Mouse (Mus musculus): ENCODE results near the gene Map2k6. TPM values are rescaled to one million over a fixed set of nuclear protein-coding genes. Genes with fewer than 3 reads are reported as not detected.

The Map2k6 gene
- polyA plus RNA-seq, 1 experiment, result 2.9 TPM

DNA sequence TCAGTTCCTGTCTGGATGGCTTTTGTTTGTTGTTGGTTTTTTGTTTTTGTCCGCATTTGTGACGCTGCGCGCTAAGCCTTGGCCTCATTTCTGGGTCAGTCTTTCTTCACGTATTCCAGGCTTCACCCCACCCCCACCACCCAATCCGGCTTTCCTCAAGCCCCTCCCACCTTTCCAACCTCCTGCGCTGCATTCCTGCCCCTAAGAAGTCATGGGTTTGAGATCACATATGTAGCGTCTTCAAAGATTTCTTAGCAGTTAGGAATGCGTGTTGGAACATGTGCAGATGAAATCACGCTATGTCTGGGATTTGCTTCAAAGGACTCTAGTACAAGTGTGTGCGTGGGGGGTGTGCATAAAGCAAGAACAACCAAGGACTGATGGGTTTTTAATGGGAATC lies 50.3 kb downstream of the Map2k6 start:
- TF ChIP-seq POLR2AphosphoS2 (IDR thresholded peaks at IDR 0.05; ENCODE audit: insufficient read length, low read depth), result no peak
- TF ChIP-seq TCF3 (IDR thresholded peaks at IDR 0.05; ENCODE audit: insufficient read length, low read depth), result no peak
- no peak for TF ChIP-seq TCF12 (IDR thresholded peaks at IDR 0.05; ENCODE audit: insufficient read depth, poor library complexity, severe bottlenecking)
- TF ChIP-seq REST (IDR thresholded peaks at IDR 0.05; ENCODE audit: insufficient read depth, insufficient read length), result no peak
- no peak for TF ChIP-seq CEBPB (IDR thresholded peaks at IDR 0.05; ENCODE audit: insufficient read depth, poor library complexity, severe bottlenecking)
- no peak for TF ChIP-seq E2F4 (IDR thresholded peaks at IDR 0.05; ENCODE audit: insufficient read depth)
- no peak for TF ChIP-seq MYOD1 (IDR thresholded peaks at IDR 0.05; ENCODE audit: control insufficient read depth in 1 of 3, insufficient read length in 2 of 3, low read depth in 2 of 3)
- no peak for TF ChIP-seq MAX (IDR thresholded peaks at IDR 0.05; ENCODE audit: low read depth)
- no peak for TF ChIP-seq POLR2A (IDR thresholded peaks at IDR 0.05; ENCODE audit: insufficient read length, low read depth)
- no peak for TF ChIP-seq MYOG (IDR thresholded peaks at IDR 0.05; ENCODE audit: control insufficient read depth in 1 of 3, insufficient read depth in 1 of 3, insufficient read length in 2 of 3, low read depth in 2 of 3)
- TF ChIP-seq USF1 (IDR thresholded peaks at IDR 0.05; ENCODE audit: low read depth), result no peak
- TF ChIP-seq SRF (IDR thresholded peaks at IDR 0.05; ENCODE audit: control insufficient read depth, insufficient read length, low read depth), result no peak
- Histone ChIP-seq H3K27me3 (ENCODE audit: control insufficient read depth, insufficient read depth, insufficient read length) (no peaks in the 10 kb centered on the region), H3K4me2 (ENCODE audit: low read depth) (no peak overlapping the region), H3K36me3 (ENCODE audit: control insufficient read depth, insufficient read depth) (no peaks in the 10 kb centered on the region), H3K4me3 (no peak overlapping the region), H3ac (ENCODE audit: control insufficient read depth, insufficient read length) (no peak overlapping the region), H3K79me2 (ENCODE audit: control insufficient read depth, insufficient read depth) (no peaks in the 10 kb centered on the region)

DNA sequence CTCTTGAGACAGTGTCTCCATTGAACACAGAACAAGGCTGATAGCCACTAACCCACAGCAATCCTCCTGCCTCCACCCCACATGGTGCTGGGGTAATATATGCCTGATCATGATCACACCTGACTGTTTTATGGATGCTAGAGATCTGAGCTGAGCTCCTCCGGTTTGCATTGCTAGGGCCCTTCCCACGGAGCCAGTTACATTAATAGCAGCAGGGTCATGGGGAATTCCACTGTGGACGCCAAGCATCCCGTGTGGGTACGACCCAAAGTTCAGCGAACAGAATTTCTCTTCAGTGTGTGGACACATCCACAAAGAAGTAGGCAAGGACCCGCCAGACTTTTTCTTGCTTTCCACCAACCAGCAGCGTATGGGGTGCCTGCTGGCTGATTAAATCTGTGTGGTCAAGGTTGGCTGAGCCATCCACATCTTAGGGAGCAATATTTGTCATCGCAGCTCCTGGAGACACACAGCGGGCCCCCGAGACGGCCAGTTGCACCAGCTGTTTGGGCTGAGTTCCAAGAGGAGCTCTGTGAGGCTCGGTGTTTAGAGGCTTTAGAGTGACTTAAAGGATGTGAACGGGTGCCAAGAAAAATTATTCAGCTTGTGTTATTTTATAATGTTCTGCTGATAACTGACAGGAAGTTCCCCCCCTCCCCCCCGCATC lies 51.3 kb downstream of the Map2k6 start:
- H3K36me3 ChIP-seq (ENCODE audit: control insufficient read depth, insufficient read depth), result no peaks in the 10 kb centered on the region
- H3K4me2 ChIP-seq (ENCODE audit: low read depth), result peak overlapping the region; percentile 50
- H3ac ChIP-seq (ENCODE audit: control insufficient read depth, insufficient read length), result no peak overlapping the region
- no peaks in the 10 kb centered on the region for H3K27me3 ChIP-seq (ENCODE audit: control insufficient read depth, insufficient read depth, insufficient read length)
- TF ChIP-seq TCF3 (IDR thresholded peaks at IDR 0.05; ENCODE audit: insufficient read length, low read depth), result no peak
- no peak for TF ChIP-seq MYOG (IDR thresholded peaks at IDR 0.05; ENCODE audit: control insufficient read depth in 1 of 3, insufficient read depth in 1 of 3, insufficient read length in 2 of 3, low read depth in 2 of 3)
- peak in 1 of 3 experiments; percentile 39 for TF ChIP-seq MYOD1 (IDR thresholded peaks at IDR 0.05; ENCODE audit: control insufficient read depth in 1 of 3, insufficient read length in 2 of 3, low read depth in 2 of 3)
- 0 out of 2 replicates have a peak, but pooled peaks have one; percentile 1 for TF ChIP-seq CEBPB (IDR thresholded peaks at IDR 0.05; ENCODE audit: insufficient read depth, poor library complexity, severe bottlenecking)
- TF ChIP-seq MAX (IDR thresholded peaks at IDR 0.05; ENCODE audit: low read depth), result no peak
- TF ChIP-seq USF1 (IDR thresholded peaks at IDR 0.05; ENCODE audit: low read depth), result no peak
- TF ChIP-seq E2F4 (IDR thresholded peaks at IDR 0.05; ENCODE audit: insufficient read depth), result no peak
- no peak for TF ChIP-seq TCF12 (IDR thresholded peaks at IDR 0.05; ENCODE audit: insufficient read depth, poor library complexity, severe bottlenecking)
- no peak for TF ChIP-seq POLR2A (IDR thresholded peaks at IDR 0.05; ENCODE audit: insufficient read length, low read depth)
- H3K4me3 ChIP-seq, result no peak overlapping the region
- H3K79me2 ChIP-seq (ENCODE audit: control insufficient read depth, insufficient read depth), result no peaks in the 10 kb centered on the region

DNA sequence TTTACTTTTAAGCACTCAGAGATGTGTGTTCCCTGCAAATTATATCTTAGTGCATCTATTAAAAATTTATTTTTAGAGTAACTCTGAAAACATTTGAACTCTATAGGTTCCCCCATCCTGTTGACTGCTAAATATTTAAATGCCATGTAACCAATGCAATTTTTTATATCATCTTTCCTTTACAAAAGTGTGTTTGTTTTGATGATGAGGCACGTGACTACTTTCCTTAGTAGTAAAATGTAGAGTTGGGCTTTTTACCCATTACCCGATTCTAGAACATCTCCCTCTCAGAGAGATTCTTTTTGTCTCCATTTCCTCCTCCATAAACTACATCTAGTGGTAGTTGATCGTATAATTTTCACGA lies 51.8 kb downstream of the Map2k6 start:
- Histone ChIP-seq H3K36me3 (ENCODE audit: control insufficient read depth, insufficient read depth) (no peaks in the 10 kb centered on the region), H3ac (ENCODE audit: control insufficient read depth, insufficient read length) (no peak overlapping the region), H3K4me3 (no peak overlapping the region), H3K4me2 (ENCODE audit: low read depth) (peak overlapping the region; percentile 50), H3K79me2 (ENCODE audit: control insufficient read depth, insufficient read depth) (no peaks in the 10 kb centered on the region), H3K27me3 (ENCODE audit: control insufficient read depth, insufficient read depth, insufficient read length) (no peaks in the 10 kb centered on the region)
- TF ChIP-seq REST (IDR thresholded peaks at IDR 0.05; ENCODE audit: insufficient read depth, insufficient read length) (no peak), SRF (IDR thresholded peaks at IDR 0.05; ENCODE audit: control insufficient read depth, insufficient read length, low read depth) (no peak)

DNA sequence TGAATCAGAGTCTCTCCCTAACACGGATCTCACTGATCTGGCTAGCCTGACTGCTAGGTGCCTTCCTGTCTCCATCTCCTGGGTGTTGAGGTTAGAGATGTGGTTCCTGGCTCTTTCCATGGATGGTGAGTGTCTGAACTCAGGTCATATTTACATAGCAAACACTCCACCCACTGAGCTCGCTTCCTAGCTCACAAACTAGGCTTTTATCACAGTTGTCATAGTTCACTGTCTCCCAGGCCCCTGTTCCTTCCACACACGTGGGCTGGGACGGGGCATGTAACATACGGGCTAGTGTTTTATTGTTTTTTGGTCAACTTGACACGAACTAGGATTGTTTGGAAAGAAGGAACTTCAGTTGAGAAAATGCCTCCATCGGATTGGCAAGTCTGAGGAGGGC lies 52.7 kb downstream of the Map2k6 start:
- no peak overlapping the region for H3K4me3 ChIP-seq
- H3K4me2 ChIP-seq (ENCODE audit: low read depth), result no peak overlapping the region
- TF ChIP-seq SRF (IDR thresholded peaks at IDR 0.05; ENCODE audit: control insufficient read depth, insufficient read length, low read depth) (no peak), POLR2AphosphoS2 (IDR thresholded peaks at IDR 0.05; ENCODE audit: insufficient read length, low read depth) (no peak), TCF12 (IDR thresholded peaks at IDR 0.05; ENCODE audit: insufficient read depth, poor library complexity, severe bottlenecking) (no peak), MYOD1 (IDR thresholded peaks at IDR 0.05; ENCODE audit: control insufficient read depth in 1 of 3, insufficient read length in 2 of 3, low read depth in 2 of 3) (no peak), REST (IDR thresholded peaks at IDR 0.05; ENCODE audit: insufficient read depth, insufficient read length) (no peak), MAX (IDR thresholded peaks at IDR 0.05; ENCODE audit: low read depth) (no peak), E2F4 (IDR thresholded peaks at IDR 0.05; ENCODE audit: insufficient read depth) (no peak), CEBPB (IDR thresholded peaks at IDR 0.05; ENCODE audit: insufficient read depth, poor library complexity, severe bottlenecking) (no peak), POLR2A (IDR thresholded peaks at IDR 0.05; ENCODE audit: insufficient read length, low read depth) (no peak), MYOG (IDR thresholded peaks at IDR 0.05; ENCODE audit: control insufficient read depth in 1 of 3, insufficient read depth in 1 of 3, insufficient read length in 2 of 3, low read depth in 2 of 3) (no peak), TCF3 (IDR thresholded peaks at IDR 0.05; ENCODE audit: insufficient read length, low read depth) (no peak), USF1 (IDR thresholded peaks at IDR 0.05; ENCODE audit: low read depth) (no peak)
- no peaks in the 10 kb centered on the region for H3K79me2 ChIP-seq (ENCODE audit: control insufficient read depth, insufficient read depth)
- no peaks in the 10 kb centered on the region for H3K27me3 ChIP-seq (ENCODE audit: control insufficient read depth, insufficient read depth, insufficient read length)
- no peaks in the 10 kb centered on the region for H3K36me3 ChIP-seq (ENCODE audit: control insufficient read depth, insufficient read depth)
- H3ac ChIP-seq (ENCODE audit: control insufficient read depth, insufficient read length), result no peak overlapping the region
